Mouse (Mus musculus): Measurements from ENCODE around the gene Myh1. TPM values are rescaled to one million over a fixed set of nuclear protein-coding genes. Genes with fewer than 3 reads are reported as not detected.

The Myh1 gene
- polyA plus RNA-seq, 1 experiment from 2014 or later: 0.14 TPM

GRCm38 (mm10) chr11:67172439-67172838 lies 27.4 kb upstream of the Myh1 start:
- Histone ChIP-seq H3K9ac (no peak overlapping the region), H3K27me3 (replicated peaks) (no peaks in the 10 kb centered on the region), H3K27ac (no peak overlapping the region), H3K4me2 (no peak overlapping the region), H3K4me3 (no peak overlapping the region), H3K4me1 (no peaks in the 10 kb centered on the region), H3K9me3 (replicated peaks) (no peaks in the 10 kb centered on the region), H3K36me3 (no peaks in the 10 kb centered on the region)
- 60% methylated on average over 2 of the region's 2 CpGs for WGBS (ENCODE audit: insufficient replicate concordance)
- ATAC-seq: no peak

- Histone ChIP-seq H3K4me2 (no peak overlapping the region), H3K36me3 (no peaks in the 10 kb centered on the region), H3K9ac (no peak overlapping the region), H3K4me1 (no peaks in the 10 kb centered on the region), H3K9me3 (replicated peaks) (no peaks in the 10 kb centered on the region), H3K4me3 (no peak overlapping the region), H3K27ac (no peak overlapping the region), H3K27me3 (replicated peaks) (no peaks in the 10 kb centered on the region)
- ATAC-seq: no peak
- WGBS (ENCODE audit: insufficient replicate concordance): 57% methylated on average over 5 of the region's 5 CpGs
Observed at GRCm38 (mm10) chr11:67176376-67176775, 23.5 kb upstream of the Myh1 start.

- Histone ChIP-seq H3K9me3 (replicated peaks) (no peaks in the 10 kb centered on the region), H3K4me3 (no peak overlapping the region), H3K27ac (no peak overlapping the region), H3K4me2 (no peak overlapping the region), H3K36me3 (no peaks in the 10 kb centered on the region), H3K27me3 (replicated peaks) (no peaks in the 10 kb centered on the region), H3K9ac (no peak overlapping the region), H3K4me1 (no peaks in the 10 kb centered on the region)
- 75% methylated on average over 10 of the region's 10 CpGs for WGBS (ENCODE audit: insufficient replicate concordance)
- no peak for ATAC-seq
Observed at GRCm38 (mm10) chr11:67190316-67190715, 9.5 kb upstream of the Myh1 start.

- WGBS (ENCODE audit: insufficient replicate concordance): 68% methylated on average over 2 of the region's 2 CpGs
- H3K4me3 ChIP-seq: no peak overlapping the region
- H3K27ac ChIP-seq: no peak overlapping the region
- H3K36me3 ChIP-seq: no peaks in the 10 kb centered on the region
- H3K4me1 ChIP-seq: no peaks in the 10 kb centered on the region
- H3K27me3 ChIP-seq (replicated peaks): no peaks in the 10 kb centered on the region
- no peak overlapping the region for H3K9ac ChIP-seq
- no peak overlapping the region for H3K4me2 ChIP-seq
- no peak for ATAC-seq
- no peaks in the 10 kb centered on the region for H3K9me3 ChIP-seq (replicated peaks)
Observed at GRCm38 (mm10) chr11:67190814-67191213, 9.0 kb upstream of the Myh1 start.

- Histone ChIP-seq H3K9me3 (replicated peaks) (no peaks in the 10 kb centered on the region), H3K9ac (no peak overlapping the region), H3K4me2 (no peak overlapping the region), H3K36me3 (no peaks in the 10 kb centered on the region), H3K4me1 (no peaks in the 10 kb centered on the region), H3K27me3 (replicated peaks) (no peaks in the 10 kb centered on the region), H3K27ac (no peak overlapping the region), H3K4me3 (no peak overlapping the region)
- 82% methylated on average over 14 of the region's 14 CpGs for WGBS (ENCODE audit: insufficient replicate concordance)
- no peak for ATAC-seq
Observed at GRCm38 (mm10) chr11:67191496-67191895, 8.4 kb upstream of the Myh1 start.

GRCm38 (mm10) chr11:67199321-67199720 lies 531 bp upstream of the Myh1 start:
- WGBS (ENCODE audit: insufficient replicate concordance): 42% methylated on average over 1 of the region's 1 CpGs
- no peaks in the 10 kb centered on the region for H3K4me1 ChIP-seq
- no peaks in the 10 kb centered on the region for H3K9me3 ChIP-seq (replicated peaks)
- H3K4me3 ChIP-seq: no peak overlapping the region
- no peak overlapping the region for H3K4me2 ChIP-seq
- ATAC-seq: no peak
- no peak overlapping the region for H3K27ac ChIP-seq
- H3K36me3 ChIP-seq: no peaks in the 10 kb centered on the region
- H3K9ac ChIP-seq: no peak overlapping the region
- no peaks in the 10 kb centered on the region for H3K27me3 ChIP-seq (replicated peaks)

GRCm38 (mm10) chr11:67204766-67205165 lies 4.9 kb downstream of the Myh1 start:
- Histone ChIP-seq H3K27ac (no peak overlapping the region), H3K9me3 (replicated peaks) (no peaks in the 10 kb centered on the region), H3K4me1 (no peaks in the 10 kb centered on the region), H3K9ac (no peak overlapping the region), H3K4me2 (no peak overlapping the region), H3K27me3 (replicated peaks) (no peaks in the 10 kb centered on the region), H3K36me3 (no peaks in the 10 kb centered on the region), H3K4me3 (no peak overlapping the region)
- no peak for ATAC-seq
- 55% methylated on average over 3 of the region's 3 CpGs for WGBS (ENCODE audit: insufficient replicate concordance)

- no peaks in the 10 kb centered on the region for H3K36me3 ChIP-seq
- no peak overlapping the region for H3K9ac ChIP-seq
- H3K27ac ChIP-seq: no peak overlapping the region
- H3K9me3 ChIP-seq (replicated peaks): no peaks in the 10 kb centered on the region
- no peaks in the 10 kb centered on the region for H3K27me3 ChIP-seq (replicated peaks)
- no peak overlapping the region for H3K4me2 ChIP-seq
- H3K4me1 ChIP-seq: no peaks in the 10 kb centered on the region
- WGBS (ENCODE audit: insufficient replicate concordance): 76% methylated on average over 8 of the region's 8 CpGs
- no peak overlapping the region for H3K4me3 ChIP-seq
- no peak for ATAC-seq
Observed at GRCm38 (mm10) chr11:67221803-67222202, 22.0 kb downstream of the Myh1 start.

- 82% methylated on average over 3 of the region's 3 CpGs for WGBS (ENCODE audit: insufficient replicate concordance)
- no peaks in the 10 kb centered on the region for H3K4me1 ChIP-seq
- H3K4me3 ChIP-seq: no peak overlapping the region
- H3K9me3 ChIP-seq (replicated peaks): no peaks in the 10 kb centered on the region
- ATAC-seq: no peak
- no peak overlapping the region for H3K27ac ChIP-seq
- H3K9ac ChIP-seq: no peak overlapping the region
- no peaks in the 10 kb centered on the region for H3K27me3 ChIP-seq (replicated peaks)
- no peaks in the 10 kb centered on the region for H3K36me3 ChIP-seq
- H3K4me2 ChIP-seq: no peak overlapping the region
Observed at GRCm38 (mm10) chr11:67224466-67224865, 24.6 kb downstream of the Myh1 start.

- Histone ChIP-seq H3K4me1 (no peaks in the 10 kb centered on the region), H3K4me3 (no peak overlapping the region), H3K27me3 (replicated peaks) (no peaks in the 10 kb centered on the region), H3K9me3 (replicated peaks) (no peaks in the 10 kb centered on the region), H3K4me2 (no peak overlapping the region), H3K9ac (no peak overlapping the region), H3K36me3 (no peaks in the 10 kb centered on the region), H3K27ac (no peak overlapping the region)
- ATAC-seq: no peak
- 70% methylated on average over 3 of the region's 3 CpGs for WGBS (ENCODE audit: insufficient replicate concordance)
Observed at GRCm38 (mm10) chr11:67228731-67229130, 28.9 kb downstream of the Myh1 start.

- Histone ChIP-seq H3K27ac (no peak overlapping the region), H3K4me1 (no peaks in the 10 kb centered on the region), H3K4me3 (no peak overlapping the region), H3K4me2 (no peak overlapping the region), H3K27me3 (replicated peaks) (no peaks in the 10 kb centered on the region), H3K9me3 (replicated peaks) (no peaks in the 10 kb centered on the region), H3K36me3 (no peaks in the 10 kb centered on the region), H3K9ac (no peak overlapping the region)
- ATAC-seq: no peak
- 65% methylated on average over 5 of the region's 5 CpGs for WGBS (ENCODE audit: insufficient replicate concordance)
Observed at GRCm38 (mm10) chr11:67229166-67229565, 29.3 kb downstream of the Myh1 start.

GRCm38 (mm10) chr11:67229946-67230345 lies 30.1 kb downstream of the Myh1 start:
- no peaks in the 10 kb centered on the region for H3K9me3 ChIP-seq (replicated peaks)
- no peak overlapping the region for H3K4me2 ChIP-seq
- H3K4me3 ChIP-seq: no peak overlapping the region
- ATAC-seq: no peak
- no peak overlapping the region for H3K27ac ChIP-seq
- WGBS (ENCODE audit: insufficient replicate concordance): 59% methylated on average over 2 of the region's 2 CpGs
- no peaks in the 10 kb centered on the region for H3K36me3 ChIP-seq
- no peaks in the 10 kb centered on the region for H3K4me1 ChIP-seq
- no peaks in the 10 kb centered on the region for H3K27me3 ChIP-seq (replicated peaks)
- H3K9ac ChIP-seq: no peak overlapping the region

- no peak for ATAC-seq
- Histone ChIP-seq H3K9me3 (replicated peaks) (no peaks in the 10 kb centered on the region), H3K9ac (no peak overlapping the region), H3K4me3 (no peak overlapping the region), H3K27ac (no peak overlapping the region), H3K27me3 (replicated peaks) (no peaks in the 10 kb centered on the region), H3K36me3 (no peaks in the 10 kb centered on the region), H3K4me1 (no peaks in the 10 kb centered on the region), H3K4me2 (no peak overlapping the region)
- WGBS (ENCODE audit: insufficient replicate concordance): 44% methylated on average over 5 of the region's 5 CpGs
Observed at GRCm38 (mm10) chr11:67235639-67236358, 35.9 kb downstream of the Myh1 start.

All from liver, embryonic 12.5 days (tissue).